Mouse (Mus musculus) E14TG2a.4 (cell line): ENCODE results near the gene Tenm2.

ENCODE experiments used
- CTCF ChIP-seq: conservative IDR thresholded peaks from 2 replicates; pipeline ENCODE4 v1.5.1; 2014; ENCODE audit warnings: low read length
- POU5F1 ChIP-seq: IDR thresholded peaks from 2 replicates; pipeline ENCODE4 v1.6.1; 2014; ENCODE audit warnings: low read length, borderline replicate concordance

DNA sequence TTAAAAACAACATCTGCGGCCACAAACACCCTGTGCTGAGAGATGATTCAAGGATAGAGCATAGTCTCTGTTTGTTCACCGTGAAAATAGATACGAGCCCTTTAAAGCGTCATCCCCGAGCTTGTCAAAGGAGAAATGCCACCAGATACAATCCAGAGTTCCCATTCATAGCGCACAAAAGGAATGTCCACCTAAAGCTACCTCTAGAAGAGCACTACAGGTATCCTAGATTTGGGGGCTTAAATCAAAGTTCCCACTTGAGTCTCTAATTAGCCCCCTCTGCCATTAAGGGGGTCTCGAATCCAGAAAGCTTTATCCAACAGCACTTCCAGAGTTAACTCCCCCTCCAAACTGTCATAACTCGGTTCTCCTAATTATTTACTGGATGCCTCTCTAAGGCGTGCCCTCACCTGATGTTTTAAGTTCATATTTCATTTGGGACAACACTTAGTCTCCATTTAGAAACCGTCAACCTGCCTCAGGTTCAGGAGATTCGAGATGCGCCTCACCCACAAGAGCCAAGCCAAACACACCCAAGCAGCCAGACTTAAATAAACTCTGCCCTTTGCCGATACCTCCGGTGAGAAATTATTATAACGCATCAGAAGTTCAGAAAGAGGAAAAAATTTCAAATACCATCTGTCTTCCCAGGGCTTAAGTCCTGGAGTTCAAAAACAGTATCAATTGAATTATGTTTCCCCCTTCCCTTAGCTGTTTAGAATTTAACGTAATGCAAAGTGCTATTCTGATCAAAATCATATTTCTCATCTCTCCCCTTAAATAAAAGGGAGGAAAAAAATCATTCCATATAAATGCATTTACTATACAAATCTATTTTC lies 559.1 kb downstream of the Tenm2 start:
- TF ChIP-seq CTCF (no peak), POU5F1 (no peak)
